Mouse (Mus musculus) hindbrain, embryonic 11.5 days (tissue): ENCODE data around the gene Plppr5. TPM values are rescaled to one million over a fixed set of nuclear protein-coding genes. Genes with fewer than 3 reads are reported as not detected.

Experiments used
- ATAC-seq: fragments of 200-750 bp; cut with Nextera tagmentation; 2 replicates; pipeline ENCODE4 v1.8.0; 2017; ENCODE audit warnings: mild to moderate bottlenecking, moderate TSS enrichment, moderate library complexity; ENCODE audit not compliant: low FRiP score
- DNase-seq: peaks from one replicate; pipeline ENCODE4 v3.0.0-alpha.2; 2015; ENCODE audit warnings: low spot score
- H3K27ac ChIP-seq: fragments of 300-500 bp; sonication (generic); 2 replicates; pipeline ENCODE4 v1.5.1; 2014; ENCODE audit warnings: mild to moderate bottlenecking, low read depth, low read length
- H3K27me3 ChIP-seq: fragments of 300-500 bp; sonication (generic); 2 replicates; pipeline ENCODE4 v1.6.1; 2014; ENCODE audit warnings: mild to moderate bottlenecking, low read length, moderate library complexity, mixed read lengths; ENCODE audit not compliant: control insufficient read depth, insufficient read depth
- H3K36me3 ChIP-seq: fragments of 300-500 bp; sonication (generic); 2 replicates; pipeline ENCODE4 v1.6.1; 2014; ENCODE audit warnings: mild to moderate bottlenecking, low read length, moderate library complexity, mixed read lengths; ENCODE audit not compliant: control insufficient read depth, insufficient read depth
- H3K4me1 ChIP-seq: fragments of 300-500 bp; sonication (generic); replicated peaks from 2 replicates; pipeline ENCODE4 v1.6.1; 2014; ENCODE audit warnings: low read length, mixed read lengths; ENCODE audit not compliant: control insufficient read depth, insufficient read depth
- H3K4me2 ChIP-seq: fragments of 300-500 bp; sonication (generic); replicated peaks from 2 replicates; pipeline ENCODE4 v1.6.1; 2014; ENCODE audit warnings: mild to moderate bottlenecking, low read depth, low read length
- H3K4me3 ChIP-seq: fragments of 300-500 bp; sonication (generic); 2 replicates; pipeline ENCODE4 v1.5.1; 2014; ENCODE audit warnings: low read depth, low read length
- H3K9ac ChIP-seq: fragments of 300-500 bp; sonication (generic); 2 replicates; pipeline ENCODE4 v1.6.1; 2014; ENCODE audit warnings: low read depth, low read length
- H3K9me3 ChIP-seq: fragments of 300-500 bp; sonication (generic); 2 replicates; pipeline ENCODE4 v1.6.1; 2016; ENCODE audit warnings: low read length; ENCODE audit not compliant: control insufficient read depth
- WGBS: fragments of 180-500 bp; shearing (Covaris S2); extraction: QIAGEN DNeasy Blood & Tissue Kit; methylation state at CpG from one replicate; pipeline ENCODE4 v1.1.7; 2014; 5-methylcytosine and 5-hydroxymethylcytosine counted together
- polyA plus RNA-seq: library from polyadenylated mRNA; unstranded; fragments of >200 nt; fragmentation: Nextera tagmentation; extraction: Ambion mirVana; gene quantifications from 2 replicates; pipeline ENCODE4 v1.2.1, GENCODE M21; 2014

Plppr5 gene
- polyA plus RNA-seq, 1 experiment from 2014 or later = 0.48 TPM

GRCm38 (mm10) chr3:117679189-117679588 is 104.6 kb downstream of the Plppr5 start:
- Histone ChIP-seq H3K9me3 (no peaks in the 10 kb centered on the region), H3K4me1 (no peaks in the 10 kb centered on the region), H3K4me3 (no peak overlapping the region), H3K9ac (no peak overlapping the region), H3K4me2 (no peak overlapping the region), H3K27me3 (no peaks in the 10 kb centered on the region), H3K36me3 (no peaks in the 10 kb centered on the region), H3K27ac (no peak overlapping the region)
- no peak for ATAC-seq
- no peak for DNase-seq
- 93% methylated on average over 6 of the region's 6 CpGs for WGBS

- Histone ChIP-seq H3K9ac (no peak overlapping the region), H3K4me2 (no peak overlapping the region), H3K27ac (no peak overlapping the region), H3K4me3 (no peak overlapping the region), H3K36me3 (no peaks in the 10 kb centered on the region), H3K4me1 (no peaks in the 10 kb centered on the region), H3K9me3 (no peaks in the 10 kb centered on the region), H3K27me3 (no peaks in the 10 kb centered on the region)
- DNase-seq (no peak), ATAC-seq (no peak)
- 88% methylated on average over 6 of the region's 6 CpGs for WGBS
Measured at GRCm38 (mm10) chr3:117684640-117685039, 110.0 kb downstream of the Plppr5 start.

DNA sequence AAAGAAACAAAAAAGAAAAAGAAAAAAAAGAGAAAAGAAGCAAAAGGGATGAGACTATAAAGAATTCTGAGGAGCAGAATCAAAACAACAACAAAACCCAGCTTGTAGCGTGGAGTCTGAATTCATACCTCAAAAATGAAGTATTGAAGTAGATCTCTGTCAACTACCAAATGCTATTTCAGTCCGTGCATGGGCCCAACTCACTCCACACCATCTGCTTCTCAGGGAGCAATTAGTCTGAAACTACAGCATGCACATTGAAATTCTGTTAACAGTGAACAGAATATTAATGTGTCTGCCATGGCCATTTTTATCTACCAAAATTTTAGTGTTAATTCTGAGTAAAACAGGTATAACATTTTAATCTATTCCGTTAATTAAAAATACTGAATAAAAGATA is 111.4 kb downstream of the Plppr5 start:
- WGBS = 88% methylated on average over 3 of the region's 3 CpGs
- H3K9ac ChIP-seq = no peak overlapping the region
- no peaks in the 10 kb centered on the region for H3K27me3 ChIP-seq
- H3K36me3 ChIP-seq = no peaks in the 10 kb centered on the region
- H3K4me3 ChIP-seq = no peak overlapping the region
- no peaks in the 10 kb centered on the region for H3K4me1 ChIP-seq
- no peak overlapping the region for H3K27ac ChIP-seq
- ATAC-seq (no peak), DNase-seq (no peak)
- H3K4me2 ChIP-seq = no peak overlapping the region
- H3K9me3 ChIP-seq = no peaks in the 10 kb centered on the region

DNA sequence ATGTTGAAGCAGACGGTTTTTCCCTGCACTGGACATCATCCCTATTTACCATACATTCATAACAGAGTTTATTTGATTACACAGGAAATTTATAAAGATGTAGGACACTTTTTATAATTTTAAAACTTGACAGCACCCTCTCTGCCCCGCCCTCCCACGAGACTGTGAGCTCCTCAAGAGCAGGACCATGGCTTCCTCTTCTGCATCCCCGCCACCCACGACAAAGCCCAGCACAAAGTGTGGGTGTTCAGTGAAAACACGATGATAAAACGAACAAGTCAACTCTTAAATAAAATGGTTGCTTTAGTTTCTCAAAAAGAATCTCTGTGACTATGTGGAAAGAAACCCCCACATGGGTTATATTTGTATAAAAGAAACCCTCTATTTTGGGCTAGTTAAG is 112.0 kb downstream of the Plppr5 start:
- 83% methylated on average over 7 of the region's 7 CpGs for WGBS
- H3K9ac ChIP-seq = no peak overlapping the region
- H3K4me2 ChIP-seq = no peak overlapping the region
- H3K27ac ChIP-seq = no peak overlapping the region
- H3K9me3 ChIP-seq = no peaks in the 10 kb centered on the region
- no peaks in the 10 kb centered on the region for H3K36me3 ChIP-seq
- no peak for DNase-seq
- no peaks in the 10 kb centered on the region for H3K27me3 ChIP-seq
- no peak for ATAC-seq
- H3K4me3 ChIP-seq = no peak overlapping the region
- H3K4me1 ChIP-seq = no peaks in the 10 kb centered on the region

GRCm38 (mm10) chr3:117694736-117695135 is 120.1 kb downstream of the Plppr5 start:
- Histone ChIP-seq H3K4me3 (no peak overlapping the region), H3K27ac (no peak overlapping the region), H3K9ac (no peak overlapping the region), H3K36me3 (no peaks in the 10 kb centered on the region), H3K4me1 (no peaks in the 10 kb centered on the region), H3K4me2 (no peak overlapping the region), H3K9me3 (no peaks in the 10 kb centered on the region), H3K27me3 (no peaks in the 10 kb centered on the region)
- DNase-seq (no peak), ATAC-seq (no peak)
- 62% methylated on average over 1 of the region's 1 CpGs for WGBS

GRCm38 (mm10) chr3:117696350-117696749 is 121.7 kb downstream of the Plppr5 start:
- Histone ChIP-seq H3K4me3 (no peak overlapping the region), H3K27me3 (no peaks in the 10 kb centered on the region), H3K4me2 (no peak overlapping the region), H3K36me3 (no peaks in the 10 kb centered on the region), H3K4me1 (no peaks in the 10 kb centered on the region), H3K9me3 (no peaks in the 10 kb centered on the region), H3K27ac (no peak overlapping the region), H3K9ac (no peak overlapping the region)
- WGBS = 90% methylated on average over 5 of the region's 5 CpGs
- DNase-seq = no peak
- no peak for ATAC-seq

- H3K9ac ChIP-seq = no peak overlapping the region
- no peaks in the 10 kb centered on the region for H3K27me3 ChIP-seq
- no peaks in the 10 kb centered on the region for H3K9me3 ChIP-seq
- no peak overlapping the region for H3K27ac ChIP-seq
- no peak overlapping the region for H3K4me3 ChIP-seq
- ATAC-seq (no peak), DNase-seq (no peak)
- no peak overlapping the region for H3K4me2 ChIP-seq
- no peaks in the 10 kb centered on the region for H3K36me3 ChIP-seq
- H3K4me1 ChIP-seq = no peaks in the 10 kb centered on the region
Measured at GRCm38 (mm10) chr3:117708788-117709187, 134.2 kb downstream of the Plppr5 start.

GRCm38 (mm10) chr3:117716534-117717280 is 142.1 kb downstream of the Plppr5 start:
- H3K9me3 ChIP-seq = no peaks in the 10 kb centered on the region
- DNase-seq = no peak

GRCm38 (mm10) chr3:117723390-117723789 is 148.8 kb downstream of the Plppr5 start:
- Histone ChIP-seq H3K9me3 (no peaks in the 10 kb centered on the region), H3K9ac (no peak overlapping the region), H3K4me1 (no peaks in the 10 kb centered on the region), H3K4me3 (no peak overlapping the region), H3K27me3 (no peaks in the 10 kb centered on the region), H3K36me3 (no peaks in the 10 kb centered on the region), H3K4me2 (no peak overlapping the region), H3K27ac (no peak overlapping the region)
- no peak for DNase-seq
- no peak for ATAC-seq

More at GRCm38 (mm10) chr3:117716534-117717280, 142.1 kb downstream of the Plppr5 start:
- 84% methylated on average over 3 of the region's 3 CpGs for WGBS
- no peaks in the 10 kb centered on the region for H3K4me1 ChIP-seq
- H3K4me2 ChIP-seq = no peak overlapping the region
- H3K4me3 ChIP-seq = no peak overlapping the region
- no peak overlapping the region for H3K9ac ChIP-seq
- H3K27ac ChIP-seq = no peak overlapping the region
- ATAC-seq = no peak
- H3K27me3 ChIP-seq = no peaks in the 10 kb centered on the region
- H3K36me3 ChIP-seq = no peaks in the 10 kb centered on the region
